Mouse (Mus musculus) megakaryocyte progenitor cell, adult 5-6 weeks (primary cell): ENCODE results near the gene Zfp13. TPM values are rescaled to one million over a fixed set of nuclear protein-coding genes. Genes with fewer than 3 reads are reported as not detected.
"Not testable (repeated sequence)": the region's sequence is repeated elsewhere in the genome, so short reads cannot be mapped to it uniquely, and the experiment has no call there.

ENCODE experiments used
- ATAC-seq: replicated peaks from 2 replicates; pipeline ENCODE4 v1.8.0; 2016; ENCODE audit warnings: mild to moderate bottlenecking, moderate TSS enrichment, inconsistent platforms; ENCODE audit not compliant: poor library complexity
- total RNA-seq, 2 experiments: library from RNA; stranded (forward) in 1 of 2; stranded (reverse) in 1 of 2; fragments of 157-497, 149-512 nt in 1 of 2; fragments of 200-1000 nt in 1 of 2; gene quantifications; 2 replicates each; pipeline versions ENCODE4 v1.2.3 to v1.2.4; 2015 to 2017

Zfp13 gene
- total RNA-seq (2015) (0.37 TPM in 1 of 2 replicates, not detected in the other), total RNA-seq (2017) (0.92 and 1.3 TPM in 2 replicates)

- peak; percentile 89 for ATAC-seq
Measured at GRCm38 (mm10) chr17:23598582-23599552, at the start of gene Zfp13. TSS of gene Zfp13 (minus strand) at chr17:23599487.

GRCm38 (mm10) chr17:23645894-23646293 is 46.6 kb upstream of the Zfp13 start:
- ATAC-seq, result no peak

- ATAC-seq, result peak; percentile 79
Measured at GRCm38 (mm10) chr17:23644613-23645495, 45.6 kb upstream of the Zfp13 start, which contains the start of gene Mmp25. TSS of gene Mmp25 (minus strand) at chr17:23645277.

- ATAC-seq, result no peak
Measured at GRCm38 (mm10) chr17:23631241-23631640, 32.0 kb upstream of the Zfp13 start.

GRCm38 (mm10) chr17:23630195-23631020 is 31.1 kb upstream of the Zfp13 start:
- ATAC-seq, result peak; percentile 98

- ATAC-seq, result no peak
Measured at GRCm38 (mm10) chr17:23627813-23628212, 28.5 kb upstream of the Zfp13 start.

GRCm38 (mm10) chr17:23620351-23620750 is 21.1 kb upstream of the Zfp13 start:
- ATAC-seq, result no peak

- peak; percentile 78 for ATAC-seq
Measured at GRCm38 (mm10) chr17:23617087-23617486, 17.8 kb upstream of the Zfp13 start.

GRCm38 (mm10) chr17:23610361-23610800 is 11.1 kb upstream of the Zfp13 start:
- ATAC-seq, result peak; percentile 94

- ATAC-seq, result no peak
Measured at GRCm38 (mm10) chr17:23609612-23610011, 10.3 kb upstream of the Zfp13 start.

GRCm38 (mm10) chr17:23605220-23605619 is 5.9 kb upstream of the Zfp13 start:
- ATAC-seq, result no peak

GRCm38 (mm10) chr17:23604394-23604793 is 5.1 kb upstream of the Zfp13 start:
- ATAC-seq, result no peak

- ATAC-seq, result peak; percentile 45
Measured at GRCm38 (mm10) chr17:23603542-23603941, 4.3 kb upstream of the Zfp13 start.

GRCm38 (mm10) chr17:23603077-23603476 is 3.8 kb upstream of the Zfp13 start:
- no peak for ATAC-seq

GRCm38 (mm10) chr17:23601836-23602585 is 2.7 kb upstream of the Zfp13 start:
- ATAC-seq, result no peak

- ATAC-seq, result no peak
Measured at GRCm38 (mm10) chr17:23600641-23601622, 1.6 kb upstream of the Zfp13 start, which contains the start of gene Zscan10. TSS of gene Zscan10 (plus strand) at chr17:23600856.

GRCm38 (mm10) chr17:23599605-23600063 is 347 bp upstream of the Zfp13 start:
- ATAC-seq, result no peak

GRCm38 (mm10) chr17:23595139-23595538 is 4.1 kb downstream of the Zfp13 start:
- ATAC-seq, result not testable (repeated sequence)
